Mouse (Mus musculus) stomach, embryonic 14.5 days (tissue): ENCODE measurements at regions not wholly inside any gene's neighbourhood (a gene's known extent, or its start where the extent isn't known, plus 50 kb on each side); places are given as distances from the start of the nearest gene placed in this dataset.

ENCODE experiments used
- ATAC-seq: fragments of 200-750 bp; cut with Nextera tagmentation; 2 replicates; pipeline ENCODE4 v1.8.0; 2017; ENCODE audit warnings: low read depth, moderate TSS enrichment; ENCODE audit not compliant: insufficient number of reproducible peaks, insufficient read depth, low FRiP score
- H3K27ac ChIP-seq: fragments of 300-500 bp; sonication (generic); 2 replicates; pipeline ENCODE4 v1.5.1; 2014; ENCODE audit warnings: mild to moderate bottlenecking, low read length, moderate library complexity, mixed read lengths
- H3K27me3 ChIP-seq: fragments of 300-500 bp; sonication (generic); 2 replicates; pipeline ENCODE4 v1.6.1; 2014; ENCODE audit warnings: low read length, control low read depth, mixed read lengths; ENCODE audit not compliant: control insufficient read depth, insufficient read depth
- H3K36me3 ChIP-seq: fragments of 300-500 bp; sonication (generic); 2 replicates; pipeline ENCODE4 v1.6.1; 2014; ENCODE audit warnings: mild to moderate bottlenecking, control low read depth, low read length, moderate library complexity, mixed read lengths; ENCODE audit not compliant: control insufficient read depth, insufficient read depth
- H3K4me1 ChIP-seq: fragments of 300-500 bp; sonication (generic); 2 replicates; pipeline ENCODE4 v1.6.1; 2014; ENCODE audit warnings: low read length, control low read depth, mixed read lengths; ENCODE audit not compliant: control insufficient read depth, insufficient read depth
- H3K4me2 ChIP-seq: fragments of 300-500 bp; sonication (generic); replicated peaks from 2 replicates; pipeline ENCODE4 v1.6.1; 2014; ENCODE audit warnings: low read depth, low read length, control low read depth
- H3K4me3 ChIP-seq: fragments of 300-500 bp; sonication (generic); 2 replicates; pipeline ENCODE4 v1.5.1; 2014; ENCODE audit warnings: low read depth, low read length, control low read depth
- H3K9ac ChIP-seq: fragments of 300-500 bp; sonication (generic); replicated peaks from 2 replicates; pipeline ENCODE4 v1.6.1; 2014; ENCODE audit warnings: low read depth, mild to moderate bottlenecking, control low read depth, low read length, moderate library complexity, mixed read lengths
- H3K9me3 ChIP-seq: fragments of 300-500 bp; sonication (generic); 2 replicates; pipeline ENCODE4 v1.6.1; 2016; ENCODE audit warnings: low read depth, low read length, control low read depth; ENCODE audit not compliant: control insufficient read depth
- WGBS: fragments of 180-500 bp; shearing (Covaris S2); extraction: QIAGEN DNeasy Blood & Tissue Kit; methylation state at CpG from one replicate; pipeline ENCODE4 v1.1.7; 2014; 5-methylcytosine and 5-hydroxymethylcytosine counted together

DNA sequence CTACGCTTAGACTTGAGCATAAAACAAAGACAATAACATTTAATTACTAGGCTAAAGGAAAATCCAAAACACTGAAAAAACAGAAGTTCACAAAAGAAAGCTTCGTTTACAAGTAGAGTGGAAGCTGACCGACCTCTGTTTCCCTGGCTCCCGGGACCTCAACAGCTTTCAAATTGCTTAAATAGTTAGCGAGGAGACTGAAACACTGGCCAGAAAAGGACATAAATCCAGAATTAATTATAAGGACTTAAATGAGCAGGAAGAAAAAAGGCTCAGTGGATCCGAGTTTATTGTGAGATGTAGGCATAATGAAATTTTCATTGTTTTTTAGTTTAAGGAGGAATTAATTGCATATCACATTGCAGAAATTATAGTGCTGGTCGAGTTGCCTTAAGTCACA is 754.4 kb downstream of the Kcnj2 start:
- WGBS: 50% methylated on average over 7 of the region's 7 CpGs
- no peak for ATAC-seq
- no peaks in the 10 kb centered on the region for H3K9me3 ChIP-seq

GRCm38 (mm10) chr11:111828455-111828854 is 762.5 kb downstream of the Kcnj2 start:
- Histone ChIP-seq H3K9ac (no peak overlapping the region), H3K36me3 (no peaks in the 10 kb centered on the region), H3K27me3 (no peaks in the 10 kb centered on the region), H3K9me3 (no peaks in the 10 kb centered on the region), H3K27ac (no peak overlapping the region), H3K4me1 (no peaks in the 10 kb centered on the region), H3K4me2 (no peak overlapping the region), H3K4me3 (no peak overlapping the region)
- WGBS: 81% methylated on average over 8 of the region's 8 CpGs
- ATAC-seq: no peak

More for the DNA sequence above, 754.4 kb downstream of the Kcnj2 start:
- H3K4me3 ChIP-seq: no peak overlapping the region
- no peaks in the 10 kb centered on the region for H3K27me3 ChIP-seq
- no peaks in the 10 kb centered on the region for H3K36me3 ChIP-seq
- H3K9ac ChIP-seq: no peak overlapping the region
- no peak overlapping the region for H3K4me2 ChIP-seq
- no peaks in the 10 kb centered on the region for H3K4me1 ChIP-seq
- no peak overlapping the region for H3K27ac ChIP-seq

DNA sequence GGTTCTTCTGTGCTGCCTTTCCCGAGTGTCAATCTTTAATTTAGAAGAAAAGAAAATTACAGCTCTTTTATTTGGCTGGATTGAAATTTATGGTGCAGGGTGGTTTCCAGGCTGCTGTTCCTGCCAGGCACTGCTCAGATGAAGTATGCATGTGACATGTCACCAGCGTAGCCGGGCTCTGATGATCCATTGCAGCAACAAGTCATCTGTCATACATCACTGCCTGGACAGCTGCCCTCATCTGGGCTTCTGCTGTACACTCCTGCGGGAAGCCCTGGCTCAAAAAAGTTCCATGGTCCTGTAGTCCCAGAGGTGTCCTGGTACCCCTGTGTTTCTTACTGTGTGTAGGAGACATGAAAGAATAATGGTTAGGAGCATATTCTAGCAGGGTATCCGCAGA is 773.0 kb downstream of the Kcnj2 start:
- H3K36me3 ChIP-seq: no peaks in the 10 kb centered on the region
- no peaks in the 10 kb centered on the region for H3K4me1 ChIP-seq
- H3K9me3 ChIP-seq: no peaks in the 10 kb centered on the region
- ATAC-seq: no peak
- no peak overlapping the region for H3K4me2 ChIP-seq
- no peak overlapping the region for H3K4me3 ChIP-seq
- H3K27ac ChIP-seq: no peak overlapping the region
- 53% methylated on average over 5 of the region's 5 CpGs for WGBS
- no peaks in the 10 kb centered on the region for H3K27me3 ChIP-seq
- H3K9ac ChIP-seq: no peak overlapping the region

GRCm38 (mm10) chr11:111843728-111844258 is 777.8 kb downstream of the Kcnj2 start:
- Histone ChIP-seq H3K4me3 (no peak overlapping the region), H3K27me3 (no peaks in the 10 kb centered on the region)
- 46% methylated on average over 4 of the region's 4 CpGs for WGBS

DNA sequence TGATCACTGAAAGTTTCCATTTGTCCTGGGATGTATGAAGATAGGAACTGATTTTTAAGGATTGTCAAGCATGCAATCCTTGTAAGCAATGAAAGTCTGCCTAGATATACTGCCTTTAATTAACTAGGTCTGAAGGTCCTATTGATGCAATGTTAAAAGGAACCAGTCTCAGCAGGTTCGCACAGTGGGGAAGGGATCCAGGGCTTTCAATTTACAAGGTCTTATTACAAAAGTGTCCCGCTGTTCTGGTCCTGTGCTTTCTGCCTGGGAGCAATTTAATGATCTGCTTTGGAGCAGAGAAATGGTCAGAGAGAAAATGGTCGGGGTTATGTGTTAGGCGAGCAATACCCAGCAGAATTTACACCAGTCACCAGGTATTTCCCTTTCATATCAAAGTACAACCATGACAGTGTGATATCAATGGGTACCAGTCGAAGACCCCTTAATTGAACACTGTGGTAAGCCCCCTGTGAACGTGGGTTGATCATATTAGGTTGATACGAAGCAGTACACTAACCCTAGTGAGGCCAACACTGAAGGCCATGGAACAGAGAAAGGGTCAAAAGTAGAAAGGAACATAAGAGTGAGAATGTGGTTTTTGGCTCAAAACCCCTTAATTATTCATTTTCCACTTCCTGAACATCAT is 778.5 kb downstream of the Kcnj2 start:
- WGBS: 40% methylated on average over 7 of the region's 7 CpGs
- no peaks in the 10 kb centered on the region for H3K27me3 ChIP-seq

More at GRCm38 (mm10) chr11:111843728-111844258, 777.8 kb downstream of the Kcnj2 start:
- Histone ChIP-seq H3K4me2 (no peak overlapping the region), H3K27ac (no peak overlapping the region), H3K9ac (no peak overlapping the region), H3K9me3 (no peaks in the 10 kb centered on the region), H3K4me1 (no peaks in the 10 kb centered on the region), H3K36me3 (no peaks in the 10 kb centered on the region)
- no peak for ATAC-seq

DNA sequence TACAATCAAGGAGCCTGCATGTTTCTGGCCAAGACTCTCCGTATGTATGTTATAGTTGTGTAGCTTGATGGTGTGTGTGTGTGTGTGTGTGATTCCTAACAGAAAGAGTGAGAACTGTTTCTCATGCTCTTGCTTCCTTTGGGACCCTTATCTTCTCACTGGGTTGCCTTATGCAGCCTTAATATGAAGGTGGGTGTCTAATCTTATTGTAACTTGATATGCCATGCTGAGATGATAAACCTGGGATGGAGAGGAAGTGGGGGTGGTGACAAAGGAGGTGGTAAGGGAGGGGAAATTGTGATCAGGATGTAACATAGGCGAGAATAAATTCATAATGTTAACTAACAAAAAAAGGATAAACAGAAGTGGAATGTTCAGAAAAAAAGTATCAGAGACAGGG is 791.3 kb downstream of the Kcnj2 start:
- no peaks in the 10 kb centered on the region for H3K4me1 ChIP-seq
- no peaks in the 10 kb centered on the region for H3K27me3 ChIP-seq
- no peak overlapping the region for H3K4me3 ChIP-seq
- H3K9ac ChIP-seq: no peak overlapping the region
- ATAC-seq: no peak
- H3K9me3 ChIP-seq: no peaks in the 10 kb centered on the region
- no peaks in the 10 kb centered on the region for H3K36me3 ChIP-seq
- H3K27ac ChIP-seq: no peak overlapping the region
- H3K4me2 ChIP-seq: no peak overlapping the region
- 68% methylated on average over 2 of the region's 2 CpGs for WGBS

More for the DNA sequence above, 778.5 kb downstream of the Kcnj2 start:
- H3K4me1 ChIP-seq: no peaks in the 10 kb centered on the region
- ATAC-seq: no peak
- no peak overlapping the region for H3K27ac ChIP-seq
- H3K9me3 ChIP-seq: no peaks in the 10 kb centered on the region
- no peak overlapping the region for H3K9ac ChIP-seq
- H3K4me2 ChIP-seq: no peak overlapping the region
- no peaks in the 10 kb centered on the region for H3K36me3 ChIP-seq
- no peak overlapping the region for H3K4me3 ChIP-seq

GRCm38 (mm10) chr11:111858111-111858510 is 792.1 kb downstream of the Kcnj2 start:
- H3K4me2 ChIP-seq: no peak overlapping the region
- no peak overlapping the region for H3K4me3 ChIP-seq
- no peak overlapping the region for H3K9ac ChIP-seq
- H3K4me1 ChIP-seq: no peaks in the 10 kb centered on the region
- H3K27me3 ChIP-seq: no peaks in the 10 kb centered on the region
- no peaks in the 10 kb centered on the region for H3K36me3 ChIP-seq
- no peaks in the 10 kb centered on the region for H3K9me3 ChIP-seq
- 76% methylated on average over 5 of the region's 5 CpGs for WGBS
- ATAC-seq: no peak
- no peak overlapping the region for H3K27ac ChIP-seq

- Histone ChIP-seq H3K27ac (no peak overlapping the region), H3K36me3 (no peaks in the 10 kb centered on the region), H3K9me3 (no peaks in the 10 kb centered on the region), H3K4me1 (no peaks in the 10 kb centered on the region), H3K4me2 (no peak overlapping the region), H3K27me3 (no peaks in the 10 kb centered on the region), H3K4me3 (no peak overlapping the region), H3K9ac (no peak overlapping the region)
- WGBS: 18% methylated on average over 1 of the region's 1 CpGs
- ATAC-seq: no peak
Observed at GRCm38 (mm10) chr11:111865143-111865542, 799.2 kb downstream of the Kcnj2 start.

GRCm38 (mm10) chr11:111875406-111875805 is 809.4 kb downstream of the Kcnj2 start:
- 95% methylated on average over 4 of the region's 4 CpGs for WGBS
- no peak overlapping the region for H3K4me3 ChIP-seq
- no peaks in the 10 kb centered on the region for H3K9me3 ChIP-seq
- no peak overlapping the region for H3K4me2 ChIP-seq
- no peaks in the 10 kb centered on the region for H3K36me3 ChIP-seq
- no peaks in the 10 kb centered on the region for H3K4me1 ChIP-seq
- no peak for ATAC-seq
- H3K9ac ChIP-seq: no peak overlapping the region
- no peaks in the 10 kb centered on the region for H3K27me3 ChIP-seq
- no peak overlapping the region for H3K27ac ChIP-seq
